Mouse (Mus musculus) heart, embryonic 16.5 days (tissue): ENCODE data around the gene Plcg2. TPM values are rescaled to one million over a fixed set of nuclear protein-coding genes. Genes with fewer than 3 reads are reported as not detected.

ENCODE experiments used
- ATAC-seq: fragments of 200-750 bp; cut with Nextera tagmentation; replicated peaks from 2 replicates; pipeline ENCODE4 v1.8.0; 2017; ENCODE audit warnings: moderate number of reproducible peaks; ENCODE audit not compliant: insufficient read depth, low FRiP score; ENCODE audit errors: extremely low read depth
- H3K27ac ChIP-seq: fragments of 300-500 bp; sonication (generic); 2 replicates; pipeline ENCODE4 v1.5.1; 2014; ENCODE audit warnings: mild to moderate bottlenecking, low read length, control low read depth, moderate library complexity
- H3K27me3 ChIP-seq: fragments of 300-500 bp; sonication (generic); 2 replicates; pipeline ENCODE4 v1.6.1; 2014; ENCODE audit warnings: low read length, mixed read lengths; ENCODE audit not compliant: control insufficient read depth, insufficient read depth
- H3K36me3 ChIP-seq: fragments of 300-500 bp; sonication (generic); 2 replicates; pipeline ENCODE4 v1.6.1; 2014; ENCODE audit not compliant: control insufficient read depth, insufficient read depth
- H3K4me1 ChIP-seq: fragments of 300-500 bp; sonication (generic); 2 replicates; pipeline ENCODE4 v1.6.1; 2014; ENCODE audit warnings: low read length, mixed read lengths; ENCODE audit not compliant: control insufficient read depth, insufficient read depth
- H3K4me2 ChIP-seq: fragments of 300-500 bp; sonication (generic); 2 replicates; pipeline ENCODE4 v1.6.1; 2014; ENCODE audit warnings: low read depth, mild to moderate bottlenecking, control low read depth, low read length
- H3K4me3 ChIP-seq: fragments of 300-500 bp; sonication (generic); 2 replicates; pipeline ENCODE4 v1.5.1; 2014; ENCODE audit warnings: mild to moderate bottlenecking, control low read depth, low read length
- H3K9ac ChIP-seq: fragments of 300-500 bp; sonication (generic); 2 replicates; pipeline ENCODE4 v1.6.1; 2014; ENCODE audit warnings: low read length, control low read depth
- H3K9me3 ChIP-seq: fragments of 300-500 bp; sonication (generic); replicated peaks from 2 replicates; pipeline ENCODE4 v1.6.1; 2016; ENCODE audit warnings: low read length; ENCODE audit not compliant: control insufficient read depth
- WGBS: fragments of 180-500 bp; shearing (Covaris S2); extraction: QIAGEN DNeasy Blood & Tissue Kit; methylation state at CpG from one replicate; pipeline ENCODE4 v1.1.7; 2014; 5-methylcytosine and 5-hydroxymethylcytosine counted together
- polyA plus RNA-seq: library from polyadenylated mRNA; unstranded; fragments of >200 nt; fragmentation: Nextera tagmentation; extraction: Ambion mirVana; gene quantifications from 2 replicates; pipeline ENCODE4 v1.2.1, GENCODE M21; 2015

Gene Plcg2
- polyA plus RNA-seq: 7.0 and 7.2 TPM in 2 replicates

- no peaks in the 10 kb centered on the region for H3K36me3 ChIP-seq
- no peak within 1 kb of the TSS for H3K27ac ChIP-seq
- under 1% methylated on average over 62 of the region's 62 CpGs for WGBS
Observed at GRCm38 (mm10) chr8:117498179-117498914, at the start of gene Plcg2. Gene Plcg2 (plus strand): TSS chr8:117498291.

GRCm38 (mm10) chr8:117451072-117451471 is 47.0 kb upstream of the Plcg2 start:
- Histone ChIP-seq H3K27ac (no peak overlapping the region), H3K4me2 (no peak overlapping the region), H3K4me1 (no peaks in the 10 kb centered on the region), H3K9me3 (no peaks in the 10 kb centered on the region), H3K9ac (no peak overlapping the region), H3K36me3 (peaks cover 24% of the 10 kb centered on the region), H3K27me3 (no peaks in the 10 kb centered on the region), H3K4me3 (no peak overlapping the region)
- ATAC-seq: no peak
- WGBS: 79% methylated on average over 9 of the region's 9 CpGs

More at GRCm38 (mm10) chr8:117498179-117498914, at the start of gene Plcg2:
- Histone ChIP-seq H3K27me3 (0 out of 2 replicates have a peak, but pooled peaks cover 4% of the 10 kb centered on the region), H3K4me3 (peak within 1 kb of the TSS; percentile 66), H3K9me3 (no peaks in the 10 kb centered on the region), H3K9ac (peak within 1 kb of the TSS; percentile 84), H3K4me1 (peaks cover 7% of the 10 kb centered on the region; the same call in 1 of the 2 replicates), H3K4me2 (peak within 1 kb of the TSS; percentile 89)
- peak; percentile 74 for ATAC-seq

DNA sequence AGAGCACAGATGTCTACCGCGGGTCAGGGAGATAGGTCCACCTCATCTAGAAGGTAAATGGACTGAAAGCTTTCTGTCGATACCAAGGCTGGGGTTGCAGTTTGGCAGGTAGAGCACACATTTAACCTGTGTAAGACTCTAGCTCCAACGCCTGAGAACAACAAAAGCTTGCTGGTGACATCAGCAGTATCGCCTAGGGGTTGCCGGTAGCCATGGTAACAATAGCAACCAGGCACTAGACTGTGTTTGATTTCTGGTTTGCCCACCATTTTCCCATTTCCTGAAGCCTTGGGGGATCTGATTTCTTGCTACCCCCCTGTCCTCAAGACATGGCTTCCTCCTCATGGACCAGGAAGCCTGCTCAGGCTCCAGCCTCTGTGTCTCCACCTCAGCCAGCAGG is 44.1 kb upstream of the Plcg2 start:
- 74% methylated on average over 6 of the region's 6 CpGs for WGBS
- Histone ChIP-seq H3K9me3 (no peaks in the 10 kb centered on the region), H3K27me3 (no peaks in the 10 kb centered on the region), H3K9ac (no peak overlapping the region), H3K36me3 (peaks cover 21% of the 10 kb centered on the region), H3K27ac (no peak overlapping the region), H3K4me2 (no peak overlapping the region), H3K4me1 (no peaks in the 10 kb centered on the region), H3K4me3 (no peak overlapping the region)
- no peak for ATAC-seq

- Histone ChIP-seq H3K27ac (no peak overlapping the region), H3K9me3 (no peaks in the 10 kb centered on the region), H3K4me3 (no peak overlapping the region), H3K9ac (no peak overlapping the region), H3K4me2 (no peak overlapping the region), H3K27me3 (no peaks in the 10 kb centered on the region), H3K36me3 (peaks cover 21% of the 10 kb centered on the region), H3K4me1 (no peaks in the 10 kb centered on the region)
- ATAC-seq: no peak
- WGBS: 93% methylated on average over 14 of the region's 14 CpGs
Observed at GRCm38 (mm10) chr8:117454516-117455116, 43.5 kb upstream of the Plcg2 start.

GRCm38 (mm10) chr8:117455701-117456100 is 42.4 kb upstream of the Plcg2 start:
- Histone ChIP-seq H3K27me3 (no peaks in the 10 kb centered on the region), H3K4me1 (no peaks in the 10 kb centered on the region), H3K4me3 (no peak overlapping the region), H3K4me2 (no peak overlapping the region), H3K9ac (no peak overlapping the region), H3K27ac (no peak overlapping the region), H3K36me3 (peaks cover 21% of the 10 kb centered on the region; the same call in 1 of the 2 replicates), H3K9me3 (no peaks in the 10 kb centered on the region)
- ATAC-seq: no peak
- 90% methylated on average over 6 of the region's 6 CpGs for WGBS

- WGBS: 63% methylated on average over 5 of the region's 5 CpGs
- no peak for ATAC-seq
- no peaks in the 10 kb centered on the region for H3K9me3 ChIP-seq
Observed at GRCm38 (mm10) chr8:117458440-117458839, 39.7 kb upstream of the Plcg2 start.

GRCm38 (mm10) chr8:117462701-117463284 is 35.3 kb upstream of the Plcg2 start:
- Histone ChIP-seq H3K36me3 (no peaks in the 10 kb centered on the region), H3K27me3 (no peaks in the 10 kb centered on the region), H3K9me3 (peaks cover 4% of the 10 kb centered on the region), H3K27ac (no peak overlapping the region), H3K9ac (no peak overlapping the region), H3K4me1 (no peaks in the 10 kb centered on the region), H3K4me2 (no peak overlapping the region), H3K4me3 (no peak overlapping the region)
- no peak for ATAC-seq
- 74% methylated on average over 11 of the region's 11 CpGs for WGBS

More at GRCm38 (mm10) chr8:117458440-117458839, 39.7 kb upstream of the Plcg2 start:
- no peak overlapping the region for H3K9ac ChIP-seq
- H3K4me1 ChIP-seq: no peaks in the 10 kb centered on the region
- no peak overlapping the region for H3K27ac ChIP-seq
- no peaks in the 10 kb centered on the region for H3K27me3 ChIP-seq
- peaks cover 9% of the 10 kb centered on the region; the same call in 1 of the 2 replicates for H3K36me3 ChIP-seq
- H3K4me3 ChIP-seq: no peak overlapping the region
- no peak overlapping the region for H3K4me2 ChIP-seq

DNA sequence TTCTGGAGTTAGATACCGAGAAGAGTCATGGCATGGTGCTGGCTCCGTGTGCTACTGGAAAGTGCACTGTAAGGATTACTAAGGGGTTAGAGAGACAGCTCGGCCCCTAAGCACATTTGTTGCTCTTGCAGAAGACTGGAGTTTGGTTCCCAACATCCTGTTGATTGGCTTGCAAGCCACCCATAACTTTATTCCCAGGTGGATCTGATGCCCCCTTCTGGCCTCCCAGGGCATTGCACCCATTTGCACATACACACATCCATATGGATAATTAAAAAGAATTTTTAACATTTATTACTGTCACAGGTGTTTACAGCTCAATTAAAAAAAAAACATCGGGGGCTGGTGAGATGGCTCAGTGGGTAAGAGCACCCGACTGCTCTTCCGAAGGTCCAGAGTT is 33.6 kb upstream of the Plcg2 start:
- ATAC-seq: no peak
- no peak overlapping the region for H3K9ac ChIP-seq
- H3K27ac ChIP-seq: no peak overlapping the region
- H3K4me2 ChIP-seq: no peak overlapping the region
- H3K4me1 ChIP-seq: no peaks in the 10 kb centered on the region
- no peaks in the 10 kb centered on the region for H3K27me3 ChIP-seq
- H3K4me3 ChIP-seq: no peak overlapping the region
- WGBS: 91% methylated on average over 6 of the region's 6 CpGs
- no peaks in the 10 kb centered on the region for H3K36me3 ChIP-seq
- H3K9me3 ChIP-seq: peaks cover 4% of the 10 kb centered on the region

DNA sequence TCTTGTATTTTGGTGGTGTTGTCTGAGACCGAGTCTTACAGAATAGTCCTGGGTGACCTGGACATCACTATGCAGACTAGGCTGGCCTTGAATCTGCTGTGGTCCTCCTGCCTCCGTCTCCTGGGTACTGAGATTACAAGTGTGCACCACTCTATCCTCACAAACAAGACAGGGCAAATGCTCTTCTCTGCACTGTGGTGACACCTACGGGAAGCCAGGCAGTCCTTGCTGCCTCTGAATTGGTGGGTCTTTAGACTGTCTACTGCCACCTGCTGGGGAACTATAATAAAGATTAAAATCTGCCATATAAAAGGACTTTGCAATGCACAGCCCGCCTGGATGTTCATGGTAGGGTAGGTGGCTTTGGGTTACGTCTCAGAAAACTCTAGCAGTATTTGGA is 32.8 kb upstream of the Plcg2 start:
- WGBS: 31% methylated on average over 5 of the region's 5 CpGs
- H3K36me3 ChIP-seq: no peaks in the 10 kb centered on the region
- H3K4me3 ChIP-seq: no peak overlapping the region
- no peak overlapping the region for H3K9ac ChIP-seq
- no peaks in the 10 kb centered on the region for H3K27me3 ChIP-seq
- peaks cover 2% of the 10 kb centered on the region; the same call in 1 of the 2 replicates for H3K4me1 ChIP-seq
- no peak overlapping the region for H3K27ac ChIP-seq
- H3K4me2 ChIP-seq: no peak overlapping the region
- H3K9me3 ChIP-seq: peaks cover 4% of the 10 kb centered on the region
- ATAC-seq: peak; percentile 75; the same call in 1 of the 2 replicates
